Mouse (Mus musculus): ENCODE data around the gene Phactr1. TPM values are rescaled to one million over a fixed set of nuclear protein-coding genes. Genes with fewer than 3 reads are reported as not detected.
"Not testable (repeated sequence)": the region's sequence is repeated elsewhere in the genome, so short reads cannot be mapped to it uniquely, and the experiment has no call there.

The Phactr1 gene
- total and polyA plus RNA-seq, 3 experiments, result 2.0 to 5.9 (median 5.2) TPM

DNA sequence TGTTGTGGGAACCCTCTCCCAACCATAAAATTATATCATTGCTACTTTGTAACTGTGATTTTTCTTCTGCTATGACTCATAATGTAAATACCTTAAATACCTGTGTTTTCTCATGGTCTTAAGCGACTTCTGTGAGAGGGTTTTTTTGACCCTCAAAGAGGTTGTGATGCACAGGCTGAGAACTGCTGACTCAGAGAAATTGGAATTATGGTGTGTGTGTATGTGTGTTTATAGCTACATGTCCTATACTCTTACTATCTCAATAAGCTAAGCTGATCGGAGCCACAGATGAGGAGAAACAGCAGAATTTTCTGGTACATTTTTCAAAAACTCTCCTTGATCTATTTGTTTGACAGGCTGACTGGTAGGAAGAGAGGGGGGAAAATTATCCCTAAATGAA is 239.6 kb downstream of the Phactr1 start:
- DNase-seq, result no peak

DNA sequence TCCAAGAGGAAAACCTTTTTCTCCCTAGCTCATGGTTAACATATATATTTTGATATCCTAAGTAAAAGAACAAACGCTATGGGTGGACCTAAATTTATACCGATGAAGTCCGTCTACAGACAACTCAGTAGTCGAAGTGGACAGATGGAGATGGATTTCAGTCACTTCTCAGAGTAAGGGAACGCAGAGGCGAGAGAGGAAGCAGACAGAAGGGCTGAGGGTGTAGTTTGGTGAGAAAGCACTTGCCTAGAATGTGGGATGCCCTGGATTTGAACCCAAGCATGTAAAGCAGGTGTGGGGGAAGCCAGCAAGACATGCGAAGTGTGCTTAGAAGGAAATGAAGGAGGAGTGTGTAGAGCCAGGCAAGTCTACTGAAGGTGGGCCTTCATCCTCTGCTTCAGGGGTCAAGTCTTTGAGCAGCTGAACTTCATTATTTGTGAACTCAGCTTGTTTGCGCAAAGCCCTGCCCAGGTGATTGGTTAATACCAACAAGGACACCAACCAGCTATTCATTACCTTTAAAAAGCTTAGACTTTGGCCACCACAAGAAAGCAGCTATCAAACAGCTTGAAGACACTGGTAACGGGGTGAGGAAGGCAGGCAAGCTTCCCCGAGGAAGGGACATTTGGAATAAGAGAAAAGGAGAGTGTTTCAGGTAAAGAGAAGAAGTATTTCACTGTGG is 241.5 kb downstream of the Phactr1 start:
- DNase-seq, result no peak

DNA sequence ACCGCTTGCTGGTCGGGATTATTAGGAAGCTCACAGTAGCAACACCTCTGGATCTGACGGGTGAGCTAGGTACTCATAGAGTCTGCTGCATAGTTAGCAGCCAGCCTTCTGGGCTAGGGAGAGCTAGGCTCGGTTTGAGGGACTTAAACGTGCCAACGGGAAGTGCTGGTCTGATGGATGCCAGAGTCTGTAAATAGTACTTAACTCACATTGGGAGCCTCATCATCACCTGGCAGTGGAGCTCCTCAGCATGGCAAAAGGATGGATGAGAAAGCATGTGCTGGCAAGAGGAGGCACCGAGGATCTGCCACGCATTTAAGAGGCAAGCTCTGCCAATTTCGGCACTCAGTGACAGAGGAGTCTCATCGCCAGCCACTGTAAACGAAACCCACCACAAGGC is 247.4 kb downstream of the Phactr1 start:
- no peak for DNase-seq

GRCm38 (mm10) chr13:42929529-42930235 is 249.3 kb downstream of the Phactr1 start:
- no peak for DNase-seq

GRCm38 (mm10) chr13:42932046-42932445 is 251.6 kb downstream of the Phactr1 start:
- no peak for DNase-seq

GRCm38 (mm10) chr13:42934538-42935126 is 254.2 kb downstream of the Phactr1 start:
- DNase-seq, result no peak

GRCm38 (mm10) chr13:42937871-42938270 is 257.4 kb downstream of the Phactr1 start:
- DNase-seq, result no peak

- DNase-seq, result no peak
These were observed 257.9 kb downstream of the Phactr1 start for GRCm38 (mm10) chr13:42938346-42938745.

DNA sequence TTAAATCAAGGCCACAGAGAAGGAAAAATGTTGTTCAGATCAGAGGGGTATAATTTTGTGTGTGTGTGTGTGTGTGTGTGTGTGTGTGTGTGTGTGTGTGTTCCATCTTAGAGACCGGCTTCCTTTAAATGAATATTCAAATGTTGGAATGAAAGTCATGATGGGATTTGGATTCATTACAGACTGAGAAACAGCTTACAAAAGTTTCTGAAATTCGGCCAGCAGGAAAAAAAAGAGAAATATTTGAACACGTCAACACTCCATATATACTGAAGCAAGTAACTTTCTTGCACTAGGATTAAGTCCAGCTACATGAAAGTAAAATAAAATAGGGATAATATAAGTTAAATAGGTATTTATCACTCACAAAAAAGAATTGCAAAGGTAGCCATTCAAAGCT is 259.8 kb downstream of the Phactr1 start:
- no peak for DNase-seq

GRCm38 (mm10) chr13:42944106-42944505 is 263.7 kb downstream of the Phactr1 start:
- no peak for DNase-seq

- DNase-seq, result not testable (repeated sequence)
These were observed 264.8 kb downstream of the Phactr1 start for GRCm38 (mm10) chr13:42945201-42945600.

DNA sequence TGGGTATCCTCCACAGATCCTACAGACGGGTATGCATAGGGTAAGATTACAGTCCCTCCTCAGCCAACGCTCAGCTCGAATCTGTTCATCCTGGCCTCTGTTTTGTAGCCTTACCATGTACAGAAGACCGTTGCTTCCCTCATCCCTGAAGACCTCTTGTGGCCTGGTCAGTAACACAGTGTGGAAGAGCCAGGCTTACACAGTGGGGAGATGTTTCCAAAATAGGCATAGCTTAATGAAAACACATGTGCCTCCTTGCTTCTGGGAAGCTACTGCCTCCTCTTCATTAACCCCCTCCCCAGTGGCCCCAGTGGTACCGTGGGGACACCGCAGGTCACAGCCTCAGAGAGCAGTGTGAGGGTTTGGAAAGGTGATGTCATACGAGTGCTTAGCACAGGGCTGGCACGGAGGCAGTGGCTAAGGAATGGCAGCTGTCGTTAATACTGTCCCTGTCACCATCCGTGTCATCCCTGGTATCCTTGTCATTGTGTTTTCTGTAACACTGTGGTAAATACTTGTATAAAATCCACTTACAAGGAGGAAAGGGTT is 268.4 kb downstream of the Phactr1 start:
- no peak for DNase-seq

DNA sequence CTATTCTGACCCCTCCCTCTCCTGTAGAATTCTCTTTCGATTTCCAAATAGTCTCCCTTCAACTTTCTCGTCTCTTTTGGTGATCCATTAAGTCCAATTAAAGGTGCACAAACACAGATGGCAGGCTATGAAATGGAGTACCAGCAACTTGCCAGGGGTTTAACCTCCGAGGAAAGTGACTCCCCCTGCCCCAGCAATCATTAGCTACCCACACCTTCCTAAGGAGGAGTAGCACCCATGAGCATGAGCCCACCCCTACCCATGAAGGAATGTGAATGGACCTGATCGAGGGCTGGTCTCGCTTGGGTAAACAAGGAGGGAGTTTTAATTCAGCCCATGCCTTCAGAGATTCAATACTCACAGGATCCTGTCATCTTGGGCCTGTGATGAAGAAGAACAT is 268.9 kb downstream of the Phactr1 start:
- no peak for DNase-seq

GRCm38 (mm10) chr13:42950056-42950455 is 269.6 kb downstream of the Phactr1 start:
- no peak for DNase-seq

GRCm38 (mm10) chr13:42952037-42952721 is 271.8 kb downstream of the Phactr1 start:
- DNase-seq, result no peak

DNA sequence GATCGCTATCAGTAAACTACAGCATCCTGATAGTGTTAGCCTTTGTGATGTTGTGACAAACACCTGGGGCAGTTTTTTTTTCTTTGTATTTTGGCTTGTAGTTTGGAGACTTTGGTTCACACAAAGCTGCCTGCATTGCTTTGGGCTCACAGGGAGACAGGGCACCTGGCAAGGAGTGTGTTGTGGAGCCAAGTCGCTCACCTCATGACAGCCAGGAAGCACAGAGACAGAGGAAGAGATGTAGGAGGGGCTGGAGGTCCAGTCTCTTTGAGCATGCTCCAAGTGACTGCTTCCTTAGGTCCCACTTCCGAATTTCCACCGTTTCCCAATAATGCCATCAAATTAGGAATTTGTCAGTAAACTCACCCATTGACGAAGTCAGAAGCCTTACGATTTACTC is 272.6 kb downstream of the Phactr1 start:
- no peak for DNase-seq

DNA sequence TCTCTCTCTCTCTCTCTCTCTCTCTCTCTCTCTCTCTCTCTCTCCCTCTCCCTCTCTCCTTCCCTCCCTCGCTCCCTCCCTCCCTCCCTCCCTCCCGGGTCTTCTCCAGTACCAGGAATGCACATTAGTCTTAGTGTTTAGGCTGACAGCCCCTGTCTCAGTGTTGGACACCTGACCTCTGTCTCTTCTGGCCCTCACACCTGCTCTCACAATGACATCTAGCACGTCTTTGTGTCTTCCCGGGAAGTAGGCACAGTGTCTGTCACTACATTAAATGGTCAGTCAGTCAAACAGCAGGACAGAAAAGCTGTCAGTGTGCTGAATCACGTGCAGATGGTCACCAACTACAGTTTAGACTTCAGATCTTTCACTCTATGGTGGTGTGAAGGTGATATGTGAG is 273.7 kb downstream of the Phactr1 start:
- DNase-seq, result no peak

DNA sequence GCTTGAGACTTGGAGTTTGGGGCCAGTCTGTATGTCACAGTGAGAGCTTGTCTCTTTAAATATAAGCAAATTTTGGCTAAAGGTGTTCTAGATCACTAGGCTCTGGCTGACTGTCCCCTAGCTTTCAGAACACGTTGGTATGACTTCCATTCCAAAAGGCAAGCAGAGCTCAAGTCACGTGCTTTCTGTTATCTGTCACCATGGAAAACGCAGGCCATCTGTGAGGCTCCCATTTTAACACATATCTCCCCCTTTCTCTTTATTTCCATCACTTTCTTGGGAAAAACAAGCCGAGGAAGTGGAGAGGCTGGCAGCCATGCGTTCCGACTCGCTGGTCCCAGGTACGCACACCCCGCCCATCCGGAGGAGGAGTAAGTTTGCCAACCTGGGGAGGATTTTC is 275.9 kb downstream of the Phactr1 start:
- no peak for DNase-seq

DNA sequence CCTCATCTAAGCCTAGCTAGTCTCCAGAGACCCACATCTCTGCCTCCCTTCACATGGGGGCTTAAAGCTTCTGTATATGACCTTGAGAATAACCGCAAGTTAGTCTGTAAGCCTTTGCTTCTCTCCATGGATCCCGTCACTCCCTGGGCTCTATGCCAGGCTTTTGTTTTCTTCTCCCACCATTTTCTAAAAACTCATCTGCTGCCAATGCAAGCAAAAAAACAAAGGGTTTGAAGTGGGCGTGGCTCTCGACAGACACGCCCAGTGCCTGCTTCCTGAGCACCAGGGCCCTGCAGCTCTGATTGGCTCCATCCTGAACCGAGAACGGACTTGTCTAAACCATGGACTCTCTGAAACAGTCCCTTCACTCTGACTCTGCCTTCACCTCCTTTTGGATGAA is 277.4 kb downstream of the Phactr1 start:
- no peak for DNase-seq

DNA sequence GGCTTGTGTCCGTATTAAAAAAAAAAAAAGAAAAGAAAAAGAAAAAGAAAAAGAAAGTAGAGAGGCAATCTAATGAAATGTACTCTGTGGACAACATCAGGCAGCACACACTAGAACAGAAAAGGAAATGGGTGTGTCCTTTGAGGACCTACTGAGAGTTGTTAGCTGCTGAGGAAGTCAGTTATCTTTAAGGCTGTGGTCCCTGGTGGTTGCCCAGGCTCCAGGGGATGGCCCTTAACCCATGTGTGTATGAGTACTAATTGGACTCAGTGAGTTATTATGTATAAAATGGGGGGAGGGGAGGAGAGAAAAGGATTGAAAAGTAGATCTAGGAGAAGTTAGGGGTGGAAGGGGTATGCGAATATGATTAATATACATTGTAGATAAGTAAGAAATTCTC is 278.4 kb downstream of the Phactr1 start:
- no peak for DNase-seq

GRCm38 (mm10) chr13:42961561-42961960 is 281.1 kb downstream of the Phactr1 start:
- DNase-seq, result peak; percentile 23

GRCm38 (mm10) chr13:42968537-42968936 is 288.1 kb downstream of the Phactr1 start:
- DNase-seq, result no peak

DNA sequence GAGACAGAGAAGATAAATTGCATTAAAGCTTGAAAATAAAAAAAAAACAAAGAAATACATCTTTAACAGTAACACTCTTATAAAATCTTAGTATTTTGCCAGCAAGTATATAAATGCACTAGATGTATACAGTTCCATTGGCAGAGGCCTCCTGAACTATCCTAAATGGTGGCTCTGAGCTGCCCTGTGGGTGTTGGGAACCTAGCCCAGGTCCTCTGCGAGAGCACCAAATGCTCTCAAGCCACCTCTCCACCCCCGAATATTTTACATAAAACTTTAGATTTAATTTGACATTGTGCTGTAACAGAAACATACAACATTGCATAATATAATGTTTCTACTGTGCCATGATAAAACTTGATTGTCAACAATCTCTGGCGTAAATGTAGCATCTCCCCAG is 293.1 kb downstream of the Phactr1 start:
- DNase-seq, result no peak

All from adrenal gland, adult 2 months (tissue).